Mouse (Mus musculus) midbrain, embryonic 10.5 days (tissue): ENCODE data around the gene Usp42. TPM values are rescaled to one million over a fixed set of nuclear protein-coding genes. Genes with fewer than 3 reads are reported as not detected.

Experiments used
- DNase-seq: peaks from one replicate; pipeline ENCODE4 v3.0.0-alpha.2; 2017; ENCODE audit warnings: low spot score
- H3K27ac ChIP-seq: fragments of 300-500 bp; sonication (generic); replicated peaks from 2 replicates; pipeline ENCODE4 v1.5.1; 2016; ENCODE audit warnings: mild to moderate bottlenecking
- H3K27me3 ChIP-seq: fragments of 300-500 bp; sonication (generic); 2 replicates; pipeline ENCODE4 v1.6.1; 2016; ENCODE audit warnings: low read depth, mild to moderate bottlenecking; ENCODE audit not compliant: poor library complexity, severe bottlenecking
- H3K36me3 ChIP-seq: fragments of 300-500 bp; sonication (generic); 2 replicates; pipeline ENCODE4 v1.6.1; 2016; ENCODE audit warnings: mild to moderate bottlenecking, moderate library complexity
- H3K4me1 ChIP-seq: fragments of 300-500 bp; sonication (generic); 2 replicates; pipeline ENCODE4 v1.6.1; 2016
- H3K4me3 ChIP-seq: fragments of 300-500 bp; sonication (generic); 2 replicates; pipeline ENCODE4 v1.5.1; 2016; ENCODE audit warnings: mild to moderate bottlenecking, moderate library complexity
- H3K9me3 ChIP-seq: fragments of 300-500 bp; sonication (generic); replicated peaks from 2 replicates; pipeline ENCODE4 v1.6.1; 2016; ENCODE audit warnings: mild to moderate bottlenecking
- WGBS: fragments of 180-500 bp; shearing (Covaris S2); methylation state at CpG from one replicate; pipeline ENCODE4 v1.1.7; 2016; 5-methylcytosine and 5-hydroxymethylcytosine counted together
- polyA plus RNA-seq: library from polyadenylated mRNA; unstranded; fragments of >200 nt; fragmentation: Nextera tagmentation; extraction: Ambion mirVana; gene quantifications from 2 replicates; pipeline ENCODE4 v1.2.1, GENCODE M21; 2016

Usp42 gene
- polyA plus RNA-seq, 1 experiment from 2014 or later: 26.9 TPM

DNA sequence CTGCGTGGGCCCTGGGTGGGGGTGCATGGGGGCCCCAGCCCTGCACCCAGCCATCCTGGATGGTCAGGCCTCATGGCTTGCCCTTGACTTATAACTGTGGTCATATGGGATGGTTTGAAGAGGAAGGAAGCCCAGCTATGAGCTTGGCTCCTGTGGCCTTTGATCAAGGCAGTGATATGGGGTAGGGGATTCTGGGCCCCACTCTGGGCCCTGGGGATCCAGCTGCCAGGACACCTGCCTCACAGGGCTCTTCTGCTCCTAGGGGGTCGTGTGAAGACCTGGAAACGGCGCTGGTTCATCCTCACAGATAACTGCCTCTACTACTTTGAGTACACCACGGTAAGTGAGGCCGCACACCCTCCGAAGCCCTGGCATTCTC lies 25.3 kb downstream of the Usp42 start:
- H3K4me1 ChIP-seq: peaks cover 10% of the 10 kb centered on the region
- no peak for DNase-seq
- WGBS: 91% methylated on average over 7 of the region's 7 CpGs
- no peaks in the 10 kb centered on the region for H3K9me3 ChIP-seq
- H3K4me3 ChIP-seq: no peak overlapping the region
- peaks cover 83% of the 10 kb centered on the region for H3K36me3 ChIP-seq
- no peak overlapping the region for H3K27ac ChIP-seq
- no peaks in the 10 kb centered on the region for H3K27me3 ChIP-seq

DNA sequence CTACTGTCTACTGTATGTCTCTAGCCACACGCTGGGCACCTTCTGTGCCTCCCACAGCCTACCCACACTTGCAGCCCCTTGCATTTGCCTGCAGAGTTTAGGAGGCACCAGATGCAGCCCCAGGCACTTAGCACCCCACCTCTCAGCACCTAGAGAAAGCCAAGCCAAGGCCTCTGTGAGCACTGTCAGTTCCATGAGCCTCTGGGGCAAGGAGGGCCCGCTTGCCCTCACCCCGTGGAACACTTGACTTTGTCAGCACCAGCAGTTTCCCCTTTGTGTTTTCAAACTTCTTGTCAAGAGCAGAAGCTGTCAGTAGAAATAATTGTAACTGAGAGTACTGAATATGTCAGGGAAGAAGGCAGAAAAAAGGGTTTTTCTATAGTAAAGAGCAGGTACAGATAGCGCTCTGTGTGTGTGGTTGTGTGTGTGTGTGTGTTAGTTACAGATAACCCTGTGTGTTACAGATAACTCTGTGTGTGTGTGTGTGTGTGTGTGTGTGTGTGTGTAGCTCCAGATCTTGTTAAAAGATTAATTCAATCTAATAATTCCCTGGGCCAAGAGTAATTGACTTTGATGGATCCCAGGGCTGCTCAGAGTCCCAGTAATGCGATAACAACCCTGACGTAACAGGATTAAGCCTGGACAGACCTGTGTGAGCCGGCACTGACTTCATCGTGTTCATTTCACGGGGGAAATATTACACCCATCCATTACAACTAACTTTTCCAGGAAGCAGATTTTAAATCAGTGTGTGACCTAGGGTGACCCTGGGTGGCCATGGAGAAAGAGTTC lies 25.9 kb downstream of the Usp42 start:
- Histone ChIP-seq H3K27ac (no peak overlapping the region), H3K4me3 (no peak overlapping the region), H3K9me3 (no peaks in the 10 kb centered on the region), H3K36me3 (peaks cover 83% of the 10 kb centered on the region), H3K4me1 (peaks cover 11% of the 10 kb centered on the region), H3K27me3 (no peaks in the 10 kb centered on the region)
- no peak for DNase-seq
- WGBS: 87% methylated on average over 9 of the region's 9 CpGs

GRCm38 (mm10) chr5:143705659-143705982 lies 26.5 kb downstream of the Usp42 start:
- H3K36me3 ChIP-seq: peaks cover 79% of the 10 kb centered on the region
- DNase-seq: no peak
- no peak overlapping the region for H3K27ac ChIP-seq
- H3K9me3 ChIP-seq: no peaks in the 10 kb centered on the region
- H3K27me3 ChIP-seq: no peaks in the 10 kb centered on the region
- 84% methylated on average over 1 of the region's 1 CpGs for WGBS
- no peak overlapping the region for H3K4me3 ChIP-seq
- peaks cover 13% of the 10 kb centered on the region for H3K4me1 ChIP-seq

GRCm38 (mm10) chr5:143704875-143705658 lies 27.0 kb downstream of the Usp42 start:
- Histone ChIP-seq H3K27ac (no peak overlapping the region), H3K27me3 (no peaks in the 10 kb centered on the region), H3K9me3 (no peaks in the 10 kb centered on the region), H3K4me3 (no peak overlapping the region), H3K4me1 (peaks cover 13% of the 10 kb centered on the region), H3K36me3 (peaks cover 73% of the 10 kb centered on the region)
- WGBS: 84% methylated on average over 13 of the region's 13 CpGs
- no peak for DNase-seq

DNA sequence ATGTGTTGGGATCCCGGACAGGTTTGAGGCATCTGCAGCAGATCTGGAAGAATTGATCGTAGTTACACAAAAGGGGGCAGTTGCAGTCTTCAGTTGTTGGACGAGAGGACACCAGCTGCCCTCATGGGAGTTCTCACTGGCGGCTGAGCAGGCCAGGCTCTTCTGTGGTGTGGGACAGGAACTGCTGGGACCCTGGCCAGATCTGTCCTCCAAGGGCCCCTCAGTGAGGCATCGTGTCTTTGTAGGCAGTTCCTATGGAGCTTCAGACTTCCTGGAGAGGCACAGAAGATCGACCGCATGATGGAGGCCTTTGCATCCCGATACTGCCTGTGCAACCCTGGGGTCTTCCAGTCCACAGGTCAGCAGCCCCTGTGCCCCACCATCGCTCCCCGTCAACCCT lies 31.0 kb downstream of the Usp42 start:
- Histone ChIP-seq H3K9me3 (no peaks in the 10 kb centered on the region), H3K4me3 (no peak overlapping the region), H3K4me1 (peaks cover 6% of the 10 kb centered on the region; the same call in 1 of the 2 replicates), H3K27me3 (no peaks in the 10 kb centered on the region), H3K36me3 (peaks cover 52% of the 10 kb centered on the region), H3K27ac (peak overlapping the region; percentile 30; the same call in 1 of the 2 replicates)
- no peak for DNase-seq
- 90% methylated on average over 10 of the region's 10 CpGs for WGBS

- H3K9me3 ChIP-seq: no peaks in the 10 kb centered on the region
- DNase-seq: no peak
- H3K4me1 ChIP-seq: peaks cover 6% of the 10 kb centered on the region; the same call in 1 of the 2 replicates
- H3K36me3 ChIP-seq: peaks cover 53% of the 10 kb centered on the region
- H3K27me3 ChIP-seq: no peaks in the 10 kb centered on the region
- no peak overlapping the region for H3K27ac ChIP-seq
- no peak overlapping the region for H3K4me3 ChIP-seq
- 89% methylated on average over 5 of the region's 5 CpGs for WGBS
These were observed 31.8 kb downstream of the Usp42 start for GRCm38 (mm10) chr5:143700247-143700646.

DNA sequence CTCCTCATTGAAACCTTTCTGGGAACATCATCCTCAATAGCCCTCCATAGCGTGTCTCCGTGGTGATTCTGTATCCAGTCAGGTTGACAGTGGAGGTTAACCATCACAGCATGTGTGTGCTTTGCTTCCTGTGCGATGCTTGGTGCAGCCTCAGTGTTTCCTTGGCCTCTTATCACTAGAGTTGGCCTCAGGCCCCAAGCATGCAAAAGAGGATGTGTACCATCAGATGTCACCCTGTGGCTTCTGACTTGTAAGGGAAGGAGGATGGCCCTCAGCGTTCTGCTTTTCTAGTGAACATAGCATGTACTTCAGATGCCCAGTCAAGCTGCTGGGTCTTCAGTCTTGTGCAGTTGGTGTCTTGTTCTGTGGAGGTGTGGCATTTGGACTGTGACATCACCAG lies 33.6 kb downstream of the Usp42 start:
- 95% methylated on average over 4 of the region's 4 CpGs for WGBS
- no peak for DNase-seq
- H3K27me3 ChIP-seq: no peaks in the 10 kb centered on the region
- H3K9me3 ChIP-seq: no peaks in the 10 kb centered on the region
- H3K27ac ChIP-seq: no peak overlapping the region
- peaks cover 6% of the 10 kb centered on the region; the same call in 1 of the 2 replicates for H3K4me1 ChIP-seq
- H3K36me3 ChIP-seq: peaks cover 38% of the 10 kb centered on the region
- H3K4me3 ChIP-seq: no peak overlapping the region

- WGBS: 82% methylated on average over 3 of the region's 3 CpGs
- Histone ChIP-seq H3K27me3 (no peaks in the 10 kb centered on the region), H3K9me3 (no peaks in the 10 kb centered on the region), H3K36me3 (peaks cover 26% of the 10 kb centered on the region; the same call in 1 of the 2 replicates), H3K27ac (no peak overlapping the region), H3K4me1 (0 out of 2 replicates have a peak, but pooled peaks cover 2% of the 10 kb centered on the region), H3K4me3 (no peak overlapping the region)
- DNase-seq: no peak
These were observed 35.8 kb downstream of the Usp42 start for GRCm38 (mm10) chr5:143696323-143696722.

- no peak overlapping the region for H3K27ac ChIP-seq
- DNase-seq: no peak
- H3K4me1 ChIP-seq: no peaks in the 10 kb centered on the region
- WGBS: 94% methylated on average over 5 of the region's 5 CpGs
- peaks cover 34% of the 10 kb centered on the region for H3K36me3 ChIP-seq
- H3K27me3 ChIP-seq: no peaks in the 10 kb centered on the region
- H3K4me3 ChIP-seq: no peak overlapping the region
- no peaks in the 10 kb centered on the region for H3K9me3 ChIP-seq
These were observed 41.2 kb downstream of the Usp42 start for GRCm38 (mm10) chr5:143690926-143691325.

DNA sequence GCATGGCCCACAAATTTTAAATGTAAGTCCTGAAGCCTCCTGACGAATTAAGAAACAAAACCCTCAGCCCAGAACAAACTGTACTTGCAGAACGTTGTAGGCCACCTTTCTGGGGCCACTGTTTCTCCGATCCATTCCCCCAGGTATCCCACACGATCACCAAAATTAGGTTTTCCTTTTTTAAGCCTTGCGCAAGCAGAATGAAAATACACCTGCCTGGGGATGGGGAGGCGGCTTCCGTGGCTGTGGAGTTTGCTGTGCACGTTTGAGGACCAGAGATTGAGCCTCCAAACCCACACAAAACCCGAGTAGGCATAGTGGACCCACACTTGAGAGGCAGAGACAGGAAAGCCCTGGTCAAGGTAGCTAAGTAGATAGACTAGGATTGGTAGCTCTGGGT lies 41.7 kb downstream of the Usp42 start:
- WGBS: 91% methylated on average over 9 of the region's 9 CpGs
- Histone ChIP-seq H3K4me3 (no peak overlapping the region), H3K27ac (no peak overlapping the region), H3K27me3 (no peaks in the 10 kb centered on the region), H3K9me3 (no peaks in the 10 kb centered on the region), H3K4me1 (no peaks in the 10 kb centered on the region), H3K36me3 (peaks cover 34% of the 10 kb centered on the region)
- DNase-seq: no peak

- Histone ChIP-seq H3K36me3 (peaks cover 27% of the 10 kb centered on the region), H3K4me3 (no peak overlapping the region), H3K27me3 (no peaks in the 10 kb centered on the region), H3K27ac (no peak overlapping the region), H3K9me3 (no peaks in the 10 kb centered on the region), H3K4me1 (peaks cover 4% of the 10 kb centered on the region; the same call in 1 of the 2 replicates)
- 92% methylated on average over 3 of the region's 3 CpGs for WGBS
- no peak for DNase-seq
These were observed 44.5 kb downstream of the Usp42 start for GRCm38 (mm10) chr5:143687589-143687988.

DNA sequence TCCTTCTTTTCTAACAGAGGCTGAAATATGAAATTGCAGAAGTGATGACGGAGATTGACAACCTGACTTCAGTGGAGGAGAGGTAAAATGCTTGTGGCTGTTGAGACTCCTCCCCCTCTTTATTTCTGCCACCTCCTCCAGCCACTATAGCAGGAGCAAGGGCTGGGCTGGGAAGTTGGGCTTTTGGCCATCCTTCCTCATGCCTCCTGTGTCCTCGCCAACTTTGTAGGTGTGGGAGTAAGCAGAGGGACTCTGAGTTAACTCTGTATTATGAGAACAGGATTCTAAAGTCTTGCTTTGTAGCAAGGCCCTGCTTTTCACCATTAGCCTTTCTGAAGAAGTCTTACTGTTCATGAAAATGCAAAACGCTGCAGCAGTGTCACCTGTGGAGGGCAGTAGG lies 45.6 kb downstream of the Usp42 start:
- peaks cover 24% of the 10 kb centered on the region for H3K36me3 ChIP-seq
- DNase-seq: no peak
- no peak overlapping the region for H3K4me3 ChIP-seq
- H3K4me1 ChIP-seq: peaks cover 4% of the 10 kb centered on the region; the same call in 1 of the 2 replicates
- no peak overlapping the region for H3K27ac ChIP-seq
- 92% methylated on average over 3 of the region's 3 CpGs for WGBS
- H3K27me3 ChIP-seq: no peaks in the 10 kb centered on the region
- H3K9me3 ChIP-seq: no peaks in the 10 kb centered on the region

DNA sequence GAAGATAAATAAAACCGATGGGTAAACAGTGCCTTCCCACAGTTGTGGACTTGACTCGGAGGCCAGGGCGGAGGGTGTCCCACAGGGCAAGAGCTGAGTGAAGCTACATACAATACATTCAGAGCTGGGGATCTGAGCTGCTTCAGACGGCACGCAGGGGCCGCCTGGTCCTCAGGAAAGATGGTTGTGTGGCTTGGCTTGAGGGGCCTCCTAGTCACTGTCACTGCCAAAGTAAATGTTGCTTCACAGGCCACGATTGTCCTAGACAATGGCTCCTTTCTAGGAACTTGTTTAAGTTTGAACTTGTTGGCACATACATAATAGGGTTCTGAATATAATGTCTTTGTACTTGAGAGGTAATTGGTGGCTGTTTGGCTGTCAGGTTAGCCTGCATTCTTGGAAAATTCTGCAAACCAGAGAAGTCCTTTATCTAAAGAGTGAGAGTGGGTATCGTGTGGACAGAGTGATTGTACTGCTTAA lies 47.1 kb downstream of the Usp42 start:
- no peak overlapping the region for H3K27ac ChIP-seq
- DNase-seq: no peak
- no peaks in the 10 kb centered on the region for H3K9me3 ChIP-seq
- WGBS: 91% methylated on average over 8 of the region's 8 CpGs
- no peak overlapping the region for H3K4me3 ChIP-seq
- H3K27me3 ChIP-seq: no peaks in the 10 kb centered on the region
- peaks cover 24% of the 10 kb centered on the region for H3K36me3 ChIP-seq
- H3K4me1 ChIP-seq: peaks cover 5% of the 10 kb centered on the region
